Mouse (Mus musculus) embryonic fibroblast, embryonic 13.5 days (primary cell): Measurements from ENCODE around the gene Lrsam1.

Experiments used
- CTCF ChIP-seq: IDR thresholded peaks from 2 replicates; pipeline ENCODE4 v1.5.1; 2011; ENCODE audit warnings: mild to moderate bottlenecking, control low read depth, low read length, moderate library complexity, borderline replicate concordance; ENCODE audit not compliant: insufficient read depth
- POLR2A ChIP-seq: IDR thresholded peaks from 2 replicates; pipeline ENCODE4 v1.6.1; 2011; ENCODE audit warnings: low read depth, mild to moderate bottlenecking, control low read depth, low read length, moderate library complexity

- TF ChIP-seq CTCF (no peak), POLR2A (no peak)
Observed at GRCm38 (mm10) chr2:32979675-32980074, 18.3 kb upstream of the Lrsam1 start.
